Mouse (Mus musculus) MEL (cell line): Measurements from ENCODE around the gene Mrpl53. TPM values are rescaled to one million over a fixed set of nuclear protein-coding genes. Genes with fewer than 3 reads are reported as not detected.

Experiments used
- DNase-seq: peaks from one replicate; pipeline ENCODE4 v3.0.0; 2011; ENCODE audit warnings: low read depth, low spot score
- H3K27ac ChIP-seq: 2 replicates; pipeline ENCODE4 v1.5.1; 2012; ENCODE audit warnings: low read depth, mild to moderate bottlenecking, control low read depth, low read length, moderate library complexity; ENCODE audit not compliant: control insufficient read depth
- H3K27me3 ChIP-seq, 2 experiments: fragments of 150-350 bp in 1 of 2; sonication (generic) in 1 of 2; 2 replicates each; pipeline ENCODE4 v1.6.1; 2012; ENCODE audit warnings: low read length in 2 of 2, mild to moderate bottlenecking in 2 of 2, improper control_type of control experiment in 1 of 2, moderate library complexity in 1 of 2; ENCODE audit not compliant: insufficient read depth in 2 of 2, control insufficient read depth in 1 of 2
- H3K36me3 ChIP-seq, 2 experiments: 2 replicates each; pipeline ENCODE4 v1.6.1; 2012 to 2014; ENCODE audit warnings: low read length in 2 of 2, improper control_type of control experiment in 1 of 2, inconsistent platforms in 1 of 2, mild to moderate bottlenecking in 1 of 2; ENCODE audit not compliant: insufficient read depth in 2 of 2, control insufficient read depth in 1 of 2
- H3K4me1 ChIP-seq, 2 experiments: fragments of 150-350 bp in 1 of 2; sonication (generic) in 1 of 2; 2 replicates each; pipeline ENCODE4 v1.6.1; 2012; ENCODE audit warnings: low read length in 2 of 2, improper control_type of control experiment in 1 of 2, mild to moderate bottlenecking in 1 of 2; ENCODE audit not compliant: insufficient read depth in 2 of 2, control insufficient read depth in 1 of 2
- H3K4me3 ChIP-seq, 2 experiments: fragments of 150-350 bp in 1 of 2; sonication (generic) in 1 of 2; 2 replicates each; pipeline ENCODE4 v1.5.1; 2012; ENCODE audit warnings: low read depth in 2 of 2, low read length in 2 of 2, mild to moderate bottlenecking in 2 of 2, moderate library complexity in 2 of 2, control low read depth in 1 of 2, improper control_type of control experiment in 1 of 2; ENCODE audit not compliant: control insufficient read depth in 1 of 2, insufficient read depth in 1 of 2
- H3K79me2 ChIP-seq: 2 replicates; pipeline ENCODE4 v1.6.1; 2012; ENCODE audit warnings: mild to moderate bottlenecking, low read length, moderate library complexity; ENCODE audit not compliant: control insufficient read depth, poor library complexity, insufficient read depth
- H3K9ac ChIP-seq: 2 replicates; pipeline ENCODE4 v1.6.1; 2012; ENCODE audit warnings: low read depth, mild to moderate bottlenecking, control low read depth, low read length, moderate library complexity; ENCODE audit not compliant: control insufficient read depth, poor library complexity, severe bottlenecking
- H3K9me3 ChIP-seq: fragments of 150-350 bp; sonication (generic); replicated peaks from 2 replicates; pipeline ENCODE4 v1.6.1; 2012; ENCODE audit warnings: mild to moderate bottlenecking, low read length, improper control_type of control experiment, moderate library complexity; ENCODE audit not compliant: insufficient read depth
- BHLHE40 ChIP-seq: IDR thresholded peaks from 2 replicates; pipeline ENCODE4 v1.6.1; 2012; ENCODE audit warnings: low read depth, mild to moderate bottlenecking, inconsistent platforms, low read length, improper control_type of control experiment, borderline replicate concordance
- ELF1 ChIP-seq: IDR thresholded peaks from 2 replicates; pipeline ENCODE4 v1.6.1; 2014; ENCODE audit warnings: low read depth, mild to moderate bottlenecking, inconsistent platforms, low read length, improper control_type of control experiment, moderate library complexity
- EP300 ChIP-seq, 2 experiments: IDR thresholded peaks; 2 replicates each; pipeline ENCODE4 v1.6.1; 2011; ENCODE audit warnings: improper control_type of control experiment in 2 of 2, low read length in 2 of 2, low read depth in 1 of 2, mild to moderate bottlenecking in 1 of 2
- ETS1 ChIP-seq: IDR thresholded peaks from 2 replicates; pipeline ENCODE4 v1.6.1; 2012; ENCODE audit warnings: low read depth, mild to moderate bottlenecking, inconsistent platforms, low read length, improper control_type of control experiment, moderate library complexity
- HCFC1 ChIP-seq: IDR thresholded peaks from 2 replicates; pipeline ENCODE4 v1.6.1; 2012; ENCODE audit warnings: low read depth, mild to moderate bottlenecking, inconsistent platforms, low read length, improper control_type of control experiment, moderate library complexity
- MAZ ChIP-seq: IDR thresholded peaks from 2 replicates; pipeline ENCODE4 v1.6.1; 2012; ENCODE audit warnings: low read depth, mild to moderate bottlenecking, inconsistent platforms, low read length, improper control_type of control experiment
- MEF2A ChIP-seq: IDR thresholded peaks from 2 replicates; pipeline ENCODE4 v1.6.1; 2014; ENCODE audit warnings: low read depth, mild to moderate bottlenecking, inconsistent platforms, low read length, improper control_type of control experiment; ENCODE audit not compliant: poor library complexity, insufficient replicate concordance, severe bottlenecking; ENCODE audit errors: extremely low read depth
- MXI1 ChIP-seq: IDR thresholded peaks from 2 replicates; pipeline ENCODE4 v1.6.1; 2011; ENCODE audit warnings: mild to moderate bottlenecking, low read depth, low read length, improper control_type of control experiment
- NRF1 ChIP-seq: IDR thresholded peaks from 2 replicates; pipeline ENCODE4 v1.6.1; 2014; ENCODE audit warnings: low read depth, mild to moderate bottlenecking, inconsistent platforms, low read length, improper control_type of control experiment, moderate library complexity; ENCODE audit not compliant: poor library complexity, insufficient read depth, severe bottlenecking
- POLR2AphosphoS2 ChIP-seq: IDR thresholded peaks from 2 replicates; pipeline ENCODE4 v1.6.1; 2011; ENCODE audit warnings: low read length, improper control_type of control experiment
- POLR2AphosphoS5 ChIP-seq: IDR thresholded peaks from 2 replicates; pipeline ENCODE4 v1.6.1; 2012; ENCODE audit warnings: low read depth, borderline replicate concordance, mild to moderate bottlenecking, inconsistent platforms, low read length, moderate library complexity, mixed read lengths
- RCOR1 ChIP-seq: IDR thresholded peaks from 2 replicates; pipeline ENCODE4 v1.6.1; 2012; ENCODE audit warnings: low read depth, mild to moderate bottlenecking, inconsistent platforms, low read length, improper control_type of control experiment
- SIN3A ChIP-seq: IDR thresholded peaks from 2 replicates; pipeline ENCODE4 v1.6.1; 2012; ENCODE audit warnings: low read length, improper control_type of control experiment, inconsistent platforms
- SMC3 ChIP-seq: IDR thresholded peaks from 2 replicates; pipeline ENCODE4 v1.6.1; 2011; ENCODE audit warnings: low read depth, low read length, improper control_type of control experiment
- TAL1 ChIP-seq: IDR thresholded peaks from 2 replicates; pipeline ENCODE4 v1.6.1; 2012; ENCODE audit warnings: mild to moderate bottlenecking, inconsistent platforms, low read length, moderate library complexity, mixed read lengths
- TBP ChIP-seq: IDR thresholded peaks from 2 replicates; pipeline ENCODE4 v1.8.0; 2011; ENCODE audit warnings: low read depth, low read length, improper control_type of control experiment
- UBTF ChIP-seq: IDR thresholded peaks from 2 replicates; pipeline ENCODE4 v1.6.1; 2012; ENCODE audit warnings: low read depth, mild to moderate bottlenecking, inconsistent platforms, low read length, improper control_type of control experiment, moderate library complexity, borderline replicate concordance; ENCODE audit not compliant: insufficient read depth
- ZMIZ1 ChIP-seq: IDR thresholded peaks from 2 replicates; pipeline ENCODE4 v1.6.1; 2012; ENCODE audit warnings: low read depth, mild to moderate bottlenecking, inconsistent platforms, low read length, improper control_type of control experiment, moderate library complexity
- ZNF384 ChIP-seq: IDR thresholded peaks from 2 replicates; pipeline ENCODE4 v1.6.1; 2012; ENCODE audit warnings: low read depth, mild to moderate bottlenecking, inconsistent platforms, low read length, improper control_type of control experiment
- polyA plus RNA-seq, 2 experiments: library from polyadenylated mRNA; stranded (reverse) in 1 of 2; unstranded in 1 of 2; fragments of >175 nt in 1 of 2; fragments of >200 nt in 1 of 2; gene quantifications; 2 replicates each; pipeline versions ENCODE4 v1.2.1 to v1.2.4; 2012; ENCODE audit warnings: low replicate concordance in 2 of 2, low read depth in 1 of 2; ENCODE audit not compliant: insufficient read length in 2 of 2, insufficient read depth in 1 of 2, missing spikeins in 1 of 2
- total RNA-seq: library from RNA; depleted of rRNA; stranded (reverse); fragments of 300-350 nt; gene quantifications from 2 replicates; pipeline ENCODE4 v1.2.3, GENCODE M21; 2012

Mrpl53 gene
- total and polyA plus RNA-seq, 3 experiments = 63.8 to 91.3 TPM; not detected in 1

DNA sequence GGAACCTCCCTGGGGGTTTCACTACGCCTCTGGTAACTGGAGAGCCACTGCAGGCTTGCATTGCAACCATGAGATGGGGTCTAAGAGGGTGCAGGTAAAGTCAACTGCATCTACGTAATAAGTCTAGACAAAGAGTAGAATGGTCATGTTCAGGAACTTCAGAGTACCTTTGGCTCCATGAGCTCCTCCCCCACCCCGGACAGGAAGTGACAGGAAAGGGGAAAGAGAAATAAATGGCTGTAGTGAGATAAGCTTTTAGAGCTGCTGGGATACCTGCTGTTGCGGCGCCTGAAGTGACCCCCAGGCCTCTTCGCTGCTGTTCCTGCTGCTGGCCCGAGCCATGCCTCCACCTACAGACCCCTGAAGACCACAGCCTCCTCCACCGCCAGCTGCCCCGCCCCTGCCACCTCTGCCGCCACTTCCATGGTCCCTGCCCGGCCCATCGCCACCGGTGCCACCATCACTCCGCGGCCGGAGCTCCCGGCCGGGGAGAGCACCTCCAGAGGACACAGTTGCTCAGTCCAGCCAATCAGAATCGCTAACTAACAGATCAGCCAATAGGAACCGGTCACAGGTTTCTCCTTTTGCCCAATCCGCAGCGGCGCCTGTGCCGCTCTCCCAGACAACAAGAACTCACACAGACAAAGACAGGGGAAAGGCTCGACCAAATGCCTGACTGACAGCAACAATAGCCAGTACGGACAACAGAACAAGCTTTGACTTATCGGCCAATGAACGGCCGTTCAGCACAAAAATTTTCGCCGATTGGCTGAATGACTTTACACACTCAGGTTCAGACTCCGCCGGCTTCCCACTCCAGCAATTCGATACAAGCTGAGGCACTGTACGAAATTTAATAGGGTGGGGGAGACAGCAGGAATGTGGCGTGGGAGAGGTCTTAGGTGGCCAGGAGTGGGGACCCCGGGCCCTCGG, 12.4 kb downstream of the Mrpl53 start, which contains the start of gene Wbp1 (continued):
- TF ChIP-seq SIN3A (peak; percentile 67), ZMIZ1 (peak; percentile 45; the same call in 1 of the 2 replicates), NRF1 (peak; percentile 41; the same call in 1 of the 2 replicates), BHLHE40 (no peak), HCFC1 (peak; percentile 64), MAZ (no peak; the same call in 1 of the 2 replicates), EP300 (IDR thresholded peaks at IDR 0.05; ENCODE audit: low read depth in 1 of 2, low read length in 2 of 2) (peak in 1 of 2 experiments; percentile 26; a peak in 2 of 4 replicates), ETS1 (no peak), RCOR1 (no peak), ELF1 (0 out of 2 replicates have a peak, but pooled peaks have one; percentile 12)

DNA sequence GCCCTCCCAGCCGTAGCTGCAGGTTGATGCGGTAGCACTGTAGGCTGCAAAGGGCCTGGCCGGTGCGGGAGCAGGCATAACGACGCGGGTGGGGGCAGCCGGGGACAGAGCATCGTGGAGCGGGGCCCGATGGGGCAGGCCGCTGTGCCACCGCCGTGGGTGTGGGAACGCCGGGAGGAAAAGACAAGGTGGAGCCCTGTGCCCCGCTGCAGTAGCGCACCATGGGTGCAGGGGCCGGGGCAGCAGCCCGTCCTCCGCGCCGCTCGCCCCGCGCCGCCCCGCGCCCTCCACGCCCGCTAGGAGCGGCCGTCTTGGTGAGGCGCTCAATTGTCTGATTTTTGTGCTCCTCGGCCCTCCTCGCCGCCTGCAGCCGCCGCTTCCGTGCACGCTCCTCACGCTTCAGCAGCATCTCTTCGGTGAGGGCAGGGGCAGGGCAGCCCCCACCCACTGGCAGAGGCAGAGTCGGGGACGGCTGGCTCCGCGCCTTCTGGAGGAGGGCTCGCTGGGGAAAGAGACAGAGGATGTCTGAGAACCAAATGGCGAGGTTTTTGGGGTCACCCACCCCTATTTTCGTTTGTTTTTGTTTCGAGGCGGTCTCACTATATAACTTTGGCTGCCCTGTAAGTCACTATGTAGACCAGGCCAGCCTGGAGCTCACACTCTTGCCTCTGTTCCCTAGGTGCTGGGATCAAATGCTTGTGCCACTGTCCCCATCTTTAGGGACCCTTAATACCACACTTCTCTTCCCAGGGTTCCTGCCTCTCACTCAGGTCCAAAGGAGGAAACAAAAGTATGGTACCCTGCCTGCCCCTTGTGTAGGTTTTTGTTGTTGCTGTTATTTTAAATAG, 13.2 kb downstream of the Mrpl53 start:
- Histone ChIP-seq H3K4me3 (peak overlapping the region; percentile 64 to 73), H3K27ac (peak overlapping the region; percentile 76), H3K9me3 (no peaks in the 10 kb centered on the region), H3K79me2 (peaks cover 29% of the 10 kb centered on the region), H3K36me3 (peaks cover 0 to 27% of the 10 kb centered on the region in 2 experiments; a peak in 2 of 4 replicates), H3K27me3 (no peaks in the 10 kb centered on the region), H3K9ac (peak overlapping the region; percentile 80), H3K4me1 (peaks cover 0 to 24% of the 10 kb centered on the region in 2 experiments; a peak in 3 of 4 replicates)
- no peak for TF ChIP-seq EP300 (IDR thresholded peaks at IDR 0.05; ENCODE audit: low read depth in 1 of 2, low read length in 2 of 2)
- no peak for TF ChIP-seq ZNF384
- 0 out of 2 replicates have a peak, but pooled peaks have one; percentile 63 for TF ChIP-seq UBTF
- no peak for TF ChIP-seq POLR2AphosphoS5
- no peak for TF ChIP-seq TAL1
- TF ChIP-seq SIN3A = no peak
- TF ChIP-seq TBP = no peak
- 0 out of 2 replicates have a peak, but pooled peaks have one; percentile 3 for TF ChIP-seq SMC3
- no peak for TF ChIP-seq MXI1
- TF ChIP-seq POLR2AphosphoS2 = no peak
- TF ChIP-seq MEF2A = no peak
- DNase-seq = no peak
